Mouse (Mus musculus): ENCODE results near the gene Gm266. TPM values are rescaled to one million over a fixed set of nuclear protein-coding genes. Genes with fewer than 3 reads are reported as not detected.
"Not testable (repeated sequence)": the region's sequence is repeated elsewhere in the genome, so short reads cannot be mapped to it uniquely, and the experiment has no call there.

Gm266 gene
- not detected for polyA plus RNA-seq (2017; shearing (Covaris generic))

GRCm38 (mm10) chr12:111485652-111486306 is at the start of gene Gm266:
TSS of gene Gm266 (minus strand) at chr12:111485823.
- ATAC-seq: no peak

GRCm38 (mm10) chr12:111535281-111535680 is 49.7 kb upstream of the Gm266 start:
- no peak for ATAC-seq

GRCm38 (mm10) chr12:111533096-111533794 is 47.6 kb upstream of the Gm266 start:
- ATAC-seq: no peak

- ATAC-seq: no peak
Measured at GRCm38 (mm10) chr12:111529192-111529591, 43.6 kb upstream of the Gm266 start.

- ATAC-seq: no peak
Measured at GRCm38 (mm10) chr12:111527643-111528281, 42.1 kb upstream of the Gm266 start.

GRCm38 (mm10) chr12:111524883-111525282 is 39.3 kb upstream of the Gm266 start:
- no peak for ATAC-seq

GRCm38 (mm10) chr12:111524469-111524868 is 38.8 kb upstream of the Gm266 start:
- no peak for ATAC-seq

- ATAC-seq: no peak
Measured at GRCm38 (mm10) chr12:111520994-111521393, 35.4 kb upstream of the Gm266 start.

- ATAC-seq: no peak
Measured at GRCm38 (mm10) chr12:111519821-111520220, 34.2 kb upstream of the Gm266 start.

- no peak for ATAC-seq
Measured at GRCm38 (mm10) chr12:111518391-111518790, 32.8 kb upstream of the Gm266 start.

GRCm38 (mm10) chr12:111517901-111518300 is 32.3 kb upstream of the Gm266 start:
- ATAC-seq: no peak

GRCm38 (mm10) chr12:111516826-111517225 is 31.2 kb upstream of the Gm266 start:
- peak; percentile 90 for ATAC-seq

- ATAC-seq: no peak
Measured at GRCm38 (mm10) chr12:111515920-111516319, 30.3 kb upstream of the Gm266 start.

- no peak for ATAC-seq
Measured at GRCm38 (mm10) chr12:111514874-111515649, 29.4 kb upstream of the Gm266 start.

GRCm38 (mm10) chr12:111514231-111514792 is 28.7 kb upstream of the Gm266 start:
- ATAC-seq: no peak

- ATAC-seq: no peak
Measured at GRCm38 (mm10) chr12:111513673-111514072, 28.1 kb upstream of the Gm266 start.

- no peak for ATAC-seq
Measured at GRCm38 (mm10) chr12:111512572-111513063, 27.0 kb upstream of the Gm266 start.

GRCm38 (mm10) chr12:111508438-111508837 is 22.8 kb upstream of the Gm266 start:
- not testable (repeated sequence) for ATAC-seq

- no peak for ATAC-seq
Measured at GRCm38 (mm10) chr12:111507962-111508361, 22.3 kb upstream of the Gm266 start.

GRCm38 (mm10) chr12:111507001-111507400 is 21.4 kb upstream of the Gm266 start:
- ATAC-seq: no peak

- no peak for ATAC-seq
Measured at GRCm38 (mm10) chr12:111504904-111505303, 19.3 kb upstream of the Gm266 start.

- ATAC-seq: no peak
Measured at GRCm38 (mm10) chr12:111503571-111503970, 17.9 kb upstream of the Gm266 start.
